Mouse (Mus musculus) limb, embryonic 12.5 days (tissue): ENCODE data around the gene Rnf150. TPM values are rescaled to one million over a fixed set of nuclear protein-coding genes. Genes with fewer than 3 reads are reported as not detected.

Experiments used
- ATAC-seq: fragments of 200-750 bp; cut with Nextera tagmentation; 2 replicates; pipeline ENCODE4 v1.8.0; 2017; ENCODE audit warnings: low read depth, moderate TSS enrichment; ENCODE audit not compliant: insufficient number of reproducible peaks, insufficient read depth, low FRiP score, low TSS enrichment
- H3K27ac ChIP-seq: fragments of 300-500 bp; sonication (generic); 2 replicates; pipeline ENCODE4 v1.5.1; 2016; ENCODE audit warnings: mild to moderate bottlenecking, moderate library complexity
- H3K27me3 ChIP-seq: fragments of 300-500 bp; sonication (generic); 2 replicates; pipeline ENCODE4 v1.6.1; 2016; ENCODE audit warnings: mild to moderate bottlenecking, moderate library complexity
- H3K36me3 ChIP-seq: fragments of 300-500 bp; sonication (generic); 2 replicates; pipeline ENCODE4 v1.6.1; 2016; ENCODE audit warnings: mild to moderate bottlenecking, moderate library complexity
- H3K4me1 ChIP-seq: fragments of 300-500 bp; sonication (generic); replicated peaks from 2 replicates; pipeline ENCODE4 v1.6.1; 2016
- H3K4me2 ChIP-seq: fragments of 300-500 bp; sonication (generic); 2 replicates; pipeline ENCODE4 v1.6.1; 2016; ENCODE audit warnings: mild to moderate bottlenecking, moderate library complexity
- H3K4me3 ChIP-seq: fragments of 300-500 bp; sonication (generic); replicated peaks from 2 replicates; pipeline ENCODE4 v1.5.1; 2016; ENCODE audit warnings: mild to moderate bottlenecking
- H3K9ac ChIP-seq: fragments of 300-500 bp; sonication (generic); replicated peaks from 2 replicates; pipeline ENCODE4 v1.6.1; 2016; ENCODE audit warnings: mild to moderate bottlenecking, moderate library complexity
- H3K9me3 ChIP-seq: fragments of 300-500 bp; sonication (generic); 2 replicates; pipeline ENCODE4 v1.6.1; 2016; ENCODE audit warnings: mild to moderate bottlenecking, moderate library complexity
- WGBS: fragments of 180-500 bp; shearing (Covaris S2); methylation state at CpG from one replicate; pipeline ENCODE4 v1.1.7; 2016; 5-methylcytosine and 5-hydroxymethylcytosine counted together
- polyA plus RNA-seq: library from polyadenylated mRNA; unstranded; fragments of >200 nt; fragmentation: Nextera tagmentation; extraction: Ambion mirVana; gene quantifications from 2 replicates; pipeline ENCODE4 v1.2.1, GENCODE M21; 2016

Rnf150 gene
- polyA plus RNA-seq, 1 experiment from 2014 or later, result 2.7 TPM

GRCm38 (mm10) chr8:82889062-82889720 lies 26.0 kb downstream of the Rnf150 start:
- Histone ChIP-seq H3K27ac (0 out of 2 replicates have a peak overlapping the region, but pooled peaks have one; percentile 46), H3K27me3 (no peaks in the 10 kb centered on the region), H3K4me2 (no peak overlapping the region), H3K36me3 (no peaks in the 10 kb centered on the region), H3K4me3 (no peak overlapping the region), H3K9ac (no peak overlapping the region), H3K4me1 (peaks cover 15% of the 10 kb centered on the region), H3K9me3 (no peaks in the 10 kb centered on the region)
- ATAC-seq, result peak; percentile 66; the same call in 1 of the 2 replicates
- 25% methylated on average over 10 of the region's 10 CpGs for WGBS

- no peaks in the 10 kb centered on the region for H3K36me3 ChIP-seq
- H3K27me3 ChIP-seq, result no peaks in the 10 kb centered on the region
- ATAC-seq, result no peak
- H3K4me2 ChIP-seq, result no peak overlapping the region
- 34% methylated on average over 4 of the region's 4 CpGs for WGBS
- H3K27ac ChIP-seq, result no peak overlapping the region
- H3K4me1 ChIP-seq, result peaks cover 7% of the 10 kb centered on the region; the same call in 1 of the 2 replicates
- no peak overlapping the region for H3K9ac ChIP-seq
- H3K4me3 ChIP-seq, result no peak overlapping the region
- H3K9me3 ChIP-seq, result no peaks in the 10 kb centered on the region
These were observed 31.9 kb downstream of the Rnf150 start for GRCm38 (mm10) chr8:82895091-82895490.

- Histone ChIP-seq H3K9ac (no peak overlapping the region), H3K4me3 (no peak overlapping the region), H3K4me2 (no peak overlapping the region), H3K9me3 (no peaks in the 10 kb centered on the region), H3K27me3 (no peaks in the 10 kb centered on the region), H3K4me1 (peaks cover 7% of the 10 kb centered on the region), H3K36me3 (no peaks in the 10 kb centered on the region), H3K27ac (no peak overlapping the region)
- WGBS, result 86% methylated on average over 2 of the region's 2 CpGs
- ATAC-seq, result no peak
These were observed 33.6 kb downstream of the Rnf150 start for GRCm38 (mm10) chr8:82896796-82897195.

- no peak overlapping the region for H3K9ac ChIP-seq
- ATAC-seq, result no peak
- 94% methylated on average over 3 of the region's 3 CpGs for WGBS
These were observed 34.7 kb downstream of the Rnf150 start for GRCm38 (mm10) chr8:82897628-82898458.

GRCm38 (mm10) chr8:82898459-82898841 lies 35.3 kb downstream of the Rnf150 start:
- no peak overlapping the region for H3K27ac ChIP-seq
- H3K9ac ChIP-seq, result no peak overlapping the region
- no peaks in the 10 kb centered on the region for H3K36me3 ChIP-seq
- H3K9me3 ChIP-seq, result no peaks in the 10 kb centered on the region
- no peaks in the 10 kb centered on the region for H3K27me3 ChIP-seq
- no peak for ATAC-seq
- no peak overlapping the region for H3K4me2 ChIP-seq
- no peak overlapping the region for H3K4me3 ChIP-seq
- H3K4me1 ChIP-seq, result peaks cover 8% of the 10 kb centered on the region
- 89% methylated on average over 8 of the region's 8 CpGs for WGBS

More at GRCm38 (mm10) chr8:82897628-82898458, 34.7 kb downstream of the Rnf150 start:
- Histone ChIP-seq H3K36me3 (no peaks in the 10 kb centered on the region), H3K4me1 (peaks cover 7% of the 10 kb centered on the region), H3K4me2 (no peak overlapping the region), H3K9me3 (no peaks in the 10 kb centered on the region), H3K27me3 (no peaks in the 10 kb centered on the region), H3K27ac (no peak overlapping the region), H3K4me3 (no peak overlapping the region)

GRCm38 (mm10) chr8:82900958-82901357 lies 37.8 kb downstream of the Rnf150 start:
- ATAC-seq, result no peak
- H3K27ac ChIP-seq, result no peak overlapping the region
- H3K4me3 ChIP-seq, result no peak overlapping the region
- H3K36me3 ChIP-seq, result no peaks in the 10 kb centered on the region
- WGBS, result 86% methylated on average over 4 of the region's 4 CpGs
- no peak overlapping the region for H3K4me2 ChIP-seq
- H3K4me1 ChIP-seq, result peaks cover 7% of the 10 kb centered on the region
- H3K27me3 ChIP-seq, result no peaks in the 10 kb centered on the region
- no peak overlapping the region for H3K9ac ChIP-seq
- no peaks in the 10 kb centered on the region for H3K9me3 ChIP-seq

GRCm38 (mm10) chr8:82901549-82902138 lies 38.5 kb downstream of the Rnf150 start:
- Histone ChIP-seq H3K9ac (no peak overlapping the region), H3K27me3 (no peaks in the 10 kb centered on the region), H3K4me1 (peaks cover 7% of the 10 kb centered on the region), H3K4me3 (no peak overlapping the region), H3K36me3 (no peaks in the 10 kb centered on the region), H3K4me2 (no peak overlapping the region), H3K27ac (no peak overlapping the region), H3K9me3 (no peaks in the 10 kb centered on the region)
- 44% methylated on average over 12 of the region's 12 CpGs for WGBS
- ATAC-seq, result no peak

GRCm38 (mm10) chr8:82903497-82903896 lies 40.3 kb downstream of the Rnf150 start:
- ATAC-seq, result no peak
- Histone ChIP-seq H3K36me3 (no peaks in the 10 kb centered on the region), H3K27ac (no peak overlapping the region), H3K9me3 (no peaks in the 10 kb centered on the region), H3K4me3 (no peak overlapping the region), H3K4me1 (peaks cover 7% of the 10 kb centered on the region), H3K9ac (no peak overlapping the region), H3K4me2 (no peak overlapping the region), H3K27me3 (no peaks in the 10 kb centered on the region)
- whole genome bisulfite sequencing, result 67% methylated on average over 3 of the region's 3 CpGs

GRCm38 (mm10) chr8:82907271-82907670 lies 44.1 kb downstream of the Rnf150 start:
- ATAC-seq, result no peak
- WGBS, result 85% methylated on average over 3 of the region's 3 CpGs
- H3K9me3 ChIP-seq, result no peaks in the 10 kb centered on the region
- H3K9ac ChIP-seq, result no peak overlapping the region
- no peak overlapping the region for H3K4me3 ChIP-seq
- no peak overlapping the region for H3K4me2 ChIP-seq
- peaks cover 7% of the 10 kb centered on the region; the same call in 1 of the 2 replicates for H3K4me1 ChIP-seq
- no peaks in the 10 kb centered on the region for H3K36me3 ChIP-seq
- H3K27ac ChIP-seq, result no peak overlapping the region
- H3K27me3 ChIP-seq, result no peaks in the 10 kb centered on the region

GRCm38 (mm10) chr8:82911436-82911835 lies 48.3 kb downstream of the Rnf150 start:
- ATAC-seq, result no peak
- Histone ChIP-seq H3K4me1 (0 out of 2 replicates have a peak, but pooled peaks cover 4% of the 10 kb centered on the region), H3K4me3 (no peak overlapping the region), H3K9ac (no peak overlapping the region), H3K36me3 (no peaks in the 10 kb centered on the region), H3K4me2 (no peak overlapping the region), H3K27me3 (no peaks in the 10 kb centered on the region), H3K27ac (no peak overlapping the region), H3K9me3 (no peaks in the 10 kb centered on the region)

- H3K4me1 ChIP-seq, result peaks cover 6% of the 10 kb centered on the region
- no peaks in the 10 kb centered on the region for H3K36me3 ChIP-seq
- no peaks in the 10 kb centered on the region for H3K9me3 ChIP-seq
- no peak for ATAC-seq
- 80% methylated on average over 4 of the region's 4 CpGs for WGBS
- H3K27ac ChIP-seq, result no peak overlapping the region
- H3K27me3 ChIP-seq, result no peaks in the 10 kb centered on the region
- no peak overlapping the region for H3K4me3 ChIP-seq
- no peak overlapping the region for H3K4me2 ChIP-seq
- H3K9ac ChIP-seq, result no peak overlapping the region
These were observed 49.1 kb downstream of the Rnf150 start for GRCm38 (mm10) chr8:82912282-82912681.
